Mouse (Mus musculus): ENCODE measurements around the gene Olfr1489. TPM values are rescaled to one million over a fixed set of nuclear protein-coding genes. Genes with fewer than 3 reads are reported as not detected.
"Not testable (repeated sequence)": the region's sequence is repeated elsewhere in the genome, so short reads cannot be mapped to it uniquely, and the experiment has no call there.

Gene Olfr1489
- not detected for total RNA-seq (2021)
- long read RNA-seq: 0 reads

- no peak for DNase-seq (ENCODE audit: low spot score in 2 of 2)
Measured at GRCm38 (mm10) chr19:13631321-13631720, at the start of gene Olfr1489. TSS of gene Olfr1489 (plus strand) at chr19:13631621.

DNA sequence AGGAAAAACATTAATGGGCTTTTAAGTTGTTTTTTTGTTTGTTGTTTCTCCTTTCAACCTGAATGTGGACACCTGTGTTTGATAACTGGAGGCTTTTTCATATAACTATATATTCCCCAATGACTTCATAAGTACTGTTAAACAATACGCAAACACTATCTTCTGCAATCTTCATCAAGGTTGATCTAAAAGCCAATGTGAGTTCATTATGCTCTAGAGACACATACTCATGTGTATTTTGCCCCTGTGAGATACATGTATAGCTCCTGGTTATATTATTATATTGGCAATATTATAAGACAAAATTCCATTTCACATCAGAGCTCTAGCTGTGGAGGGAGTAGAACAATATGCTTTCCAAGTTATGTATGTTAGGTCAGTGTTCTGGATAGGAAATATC is 48.2 kb upstream of the Olfr1489 start, which contains the start of gene Olfr1484:
Olfr1484 (plus strand) TSS at position 301 of the 400 bp plus-strand sequence.
- DNase-seq (ENCODE audit: low spot score in 2 of 2): no peak

DNA sequence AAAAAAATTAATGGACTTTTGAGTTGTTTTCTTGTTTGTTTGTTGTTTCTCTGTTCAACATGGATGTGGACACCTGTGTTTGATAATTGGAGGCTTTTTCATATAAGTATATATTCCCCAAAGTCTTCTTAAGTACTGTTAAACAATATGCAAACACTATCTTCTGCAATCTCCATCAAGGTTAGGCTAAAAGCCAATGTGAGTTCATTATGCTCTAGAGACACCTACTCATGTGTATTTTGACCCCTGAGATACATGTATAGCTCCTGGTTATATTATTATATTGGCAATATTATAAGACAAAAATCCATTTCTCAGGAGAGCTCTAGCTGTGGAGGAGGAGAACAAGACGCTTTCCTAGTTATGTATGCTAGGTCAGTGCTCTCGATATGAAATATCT is 14.3 kb upstream of the Olfr1489 start, which contains the start of gene Olfr1487:
Olfr1487 (plus strand) TSS at position 301 of the 400 bp plus-strand sequence.
- not testable (repeated sequence) for DNase-seq (ENCODE audit: low spot score in 2 of 2)

DNA sequence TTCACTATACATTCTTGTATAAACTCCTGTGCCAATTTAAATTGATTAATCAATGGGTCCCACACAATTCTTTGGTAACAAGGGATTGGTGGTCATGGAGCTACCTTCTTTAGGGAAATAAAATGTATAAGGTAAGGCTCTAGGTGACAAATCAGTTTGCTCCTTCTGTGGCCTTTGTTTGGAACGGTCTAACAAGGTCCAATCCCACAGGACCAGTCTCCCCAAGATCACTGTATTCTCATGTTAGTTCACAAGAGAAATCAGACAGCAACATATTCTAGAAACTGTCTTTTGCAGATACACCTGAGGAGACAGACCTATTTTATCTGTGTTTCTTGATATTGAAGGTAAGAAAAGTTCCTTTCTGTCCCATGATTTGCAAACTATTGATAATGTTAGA is 19.4 kb downstream of the Olfr1489 start, which contains the start of gene Olfr1490:
Olfr1490 (plus strand) TSS at position 301 of the 400 bp plus-strand sequence.
- no peak for DNase-seq (ENCODE audit: low spot score in 2 of 2)

Small RNAs within 50 kb of the gene (microRNA-seq; reads per million reads assigned to microRNA genes)
- gene Gm22323 (0 reads per million in 2 experiments), gene Gm23931 (0 reads per million in 2 experiments)

Other genes starting within 250 kb of the Olfr1489 start
- gene Olfr1469, start 223.8 kb upstream of the Olfr1489 start, total RNA-seq (2021): not detected
- gene Olfr1471, start 188.2 kb upstream of the Olfr1489 start, total RNA-seq (2021): not detected
- not detected for gene Olfr1472, start 175.5 kb upstream of the Olfr1489 start, total RNA-seq (2021)
- not detected for gene Olfr1474, start 162.1 kb upstream of the Olfr1489 start, total RNA-seq (2021)
- not detected for gene Olfr1475, start 151.4 kb upstream of the Olfr1489 start, total RNA-seq (2021)
- gene Olfr1477, start 131.1 kb upstream of the Olfr1489 start, total RNA-seq (2021): not detected
- gene Olfr1480, start 103.7 kb upstream of the Olfr1489 start, total RNA-seq (2021): not detected
- gene Olfr1484, start 48.1 kb upstream of the Olfr1489 start, total RNA-seq (2021): not detected
- gene Olfr1487, start 14.2 kb upstream of the Olfr1489 start, total RNA-seq (2021): not detected
- not detected for gene Olfr1490, start 19.5 kb downstream of the Olfr1489 start, total RNA-seq (2021)
- not detected for gene Olfr1491, start 65.6 kb downstream of the Olfr1489 start, total RNA-seq (2021)
- not detected for gene Olfr1493-ps1, start 91.7 kb downstream of the Olfr1489 start, total RNA-seq (2021)
- gene Olfr1494, start 108.1 kb downstream of the Olfr1489 start, total RNA-seq (2021): not detected
- gene Olfr1495, start 133.0 kb downstream of the Olfr1489 start, total RNA-seq (2021): not detected
- gene Olfr1496, start 146.3 kb downstream of the Olfr1489 start, total RNA-seq (2021): not detected
- gene Olfr1497, start 166.6 kb downstream of the Olfr1489 start, total RNA-seq (2021): not detected
- not detected for gene Olfr1499, start 187.8 kb downstream of the Olfr1489 start, total RNA-seq (2021)
- gene Olfr1500, start 198.9 kb downstream of the Olfr1489 start, total RNA-seq (2021): not detected
- gene Olfr1501, start 219.1 kb downstream of the Olfr1489 start, total RNA-seq (2021): not detected
- not detected for gene Olfr1502, start 230.2 kb downstream of the Olfr1489 start, total RNA-seq (2021)